Mouse (Mus musculus) limb, embryonic 12.5 days (tissue): ENCODE measurements around the gene Rnf213. TPM values are rescaled to one million over a fixed set of nuclear protein-coding genes. Genes with fewer than 3 reads are reported as not detected.

Source experiments
- ATAC-seq: fragments of 200-750 bp; cut with Nextera tagmentation; 2 replicates; pipeline ENCODE4 v1.8.0; 2017; ENCODE audit warnings: low read depth, moderate TSS enrichment; ENCODE audit not compliant: insufficient number of reproducible peaks, insufficient read depth, low FRiP score, low TSS enrichment
- H3K27ac ChIP-seq: fragments of 300-500 bp; sonication (generic); 2 replicates; pipeline ENCODE4 v1.5.1; 2016; ENCODE audit warnings: mild to moderate bottlenecking, moderate library complexity
- H3K27me3 ChIP-seq: fragments of 300-500 bp; sonication (generic); 2 replicates; pipeline ENCODE4 v1.6.1; 2016; ENCODE audit warnings: mild to moderate bottlenecking, moderate library complexity
- H3K36me3 ChIP-seq: fragments of 300-500 bp; sonication (generic); 2 replicates; pipeline ENCODE4 v1.6.1; 2016; ENCODE audit warnings: mild to moderate bottlenecking, moderate library complexity
- H3K4me1 ChIP-seq: fragments of 300-500 bp; sonication (generic); replicated peaks from 2 replicates; pipeline ENCODE4 v1.6.1; 2016
- H3K4me2 ChIP-seq: fragments of 300-500 bp; sonication (generic); 2 replicates; pipeline ENCODE4 v1.6.1; 2016; ENCODE audit warnings: mild to moderate bottlenecking, moderate library complexity
- H3K4me3 ChIP-seq: fragments of 300-500 bp; sonication (generic); replicated peaks from 2 replicates; pipeline ENCODE4 v1.5.1; 2016; ENCODE audit warnings: mild to moderate bottlenecking
- H3K9ac ChIP-seq: fragments of 300-500 bp; sonication (generic); replicated peaks from 2 replicates; pipeline ENCODE4 v1.6.1; 2016; ENCODE audit warnings: mild to moderate bottlenecking, moderate library complexity
- H3K9me3 ChIP-seq: fragments of 300-500 bp; sonication (generic); 2 replicates; pipeline ENCODE4 v1.6.1; 2016; ENCODE audit warnings: mild to moderate bottlenecking, moderate library complexity
- WGBS: fragments of 180-500 bp; shearing (Covaris S2); methylation state at CpG from one replicate; pipeline ENCODE4 v1.1.7; 2016; 5-methylcytosine and 5-hydroxymethylcytosine counted together
- microRNA counts: library from miRNA; unstranded; fragments of <30 nt; microRNA quantifications from one replicate; lab custom pipeline; 2017
- microRNA-seq: library from miRNA; unstranded; fragments of <30 nt; microRNA quantifications from one replicate; pipeline ENCODE4, GENCODE M21; 2017
- polyA plus RNA-seq: library from polyadenylated mRNA; unstranded; fragments of >200 nt; fragmentation: Nextera tagmentation; extraction: Ambion mirVana; gene quantifications from 2 replicates; pipeline ENCODE4 v1.2.1, GENCODE M21; 2016

Gene Rnf213
- polyA plus RNA-seq, 1 experiment from 2014 or later = 2.6 TPM

- 65% methylated on average over 11 of the region's 11 CpGs for WGBS
- ATAC-seq = no peak
- H3K9ac ChIP-seq = no peak overlapping the region
- 0 out of 2 replicates have a peak, but pooled peaks cover 3% of the 10 kb centered on the region for H3K4me1 ChIP-seq
- peaks cover 10% of the 10 kb centered on the region for H3K27me3 ChIP-seq
- no peaks in the 10 kb centered on the region for H3K36me3 ChIP-seq
- no peak overlapping the region for H3K27ac ChIP-seq
- H3K4me2 ChIP-seq = no peak overlapping the region
- no peaks in the 10 kb centered on the region for H3K9me3 ChIP-seq
- no peak overlapping the region for H3K4me3 ChIP-seq
These were observed 136.0 kb downstream of the Rnf213 start for GRCm38 (mm10) chr11:119528930-119529329.

GRCm38 (mm10) chr11:119532460-119532859 is 139.6 kb downstream of the Rnf213 start:
- peaks cover 15% of the 10 kb centered on the region for H3K27me3 ChIP-seq
- no peaks in the 10 kb centered on the region for H3K4me1 ChIP-seq
- H3K4me2 ChIP-seq = no peak overlapping the region
- WGBS = 73% methylated on average over 8 of the region's 8 CpGs
- no peak overlapping the region for H3K4me3 ChIP-seq
- no peak overlapping the region for H3K9ac ChIP-seq
- no peaks in the 10 kb centered on the region for H3K9me3 ChIP-seq
- no peaks in the 10 kb centered on the region for H3K36me3 ChIP-seq
- ATAC-seq = no peak
- no peak overlapping the region for H3K27ac ChIP-seq

- Histone ChIP-seq H3K4me3 (no peak overlapping the region), H3K9ac (no peak overlapping the region), H3K27ac (no peak overlapping the region), H3K4me1 (no peaks in the 10 kb centered on the region), H3K9me3 (no peaks in the 10 kb centered on the region), H3K36me3 (no peaks in the 10 kb centered on the region), H3K27me3 (peaks cover 15% of the 10 kb centered on the region), H3K4me2 (no peak overlapping the region)
- 62% methylated on average over 7 of the region's 7 CpGs for WGBS
- no peak for ATAC-seq
These were observed 140.8 kb downstream of the Rnf213 start for GRCm38 (mm10) chr11:119533745-119534144.

MicroRNAs within 50 kb of the gene (microRNA counts, 519-probe panel; counts per million panel counts)
- not detected for microRNA mmu-miR-1932 (lab: Ali Mortazavi, UCI)

Small RNA genes within 50 kb of the gene (microRNA-seq; reads per million reads assigned to microRNA genes)
- gene Mir1932 = not detected

Other genes with a start within 250 kb of the Rnf213 start
- gene Tbc1d16, start 164.6 kb upstream of the Rnf213 start, polyA plus RNA-seq = 17.4 and 22.2 TPM in 2 replicates
- gene Ccdc40, start 164.5 kb upstream of the Rnf213 start, polyA plus RNA-seq = 8.7 and 8.8 TPM in 2 replicates
- 39.4 and 43.4 TPM in 2 replicates for gene Gaa, start 125.2 kb upstream of the Rnf213 start, polyA plus RNA-seq
- 390 and 396 TPM in 2 replicates for gene Eif4a3, start 93.0 kb upstream of the Rnf213 start, polyA plus RNA-seq
- gene Card14, start 85.3 kb upstream of the Rnf213 start, polyA plus RNA-seq = 0.27 and 0.56 TPM in 2 replicates
- gene Sgsh, start 37.6 kb upstream of the Rnf213 start, polyA plus RNA-seq = 5.5 and 6.1 TPM in 2 replicates
- 12.2 and 12.4 TPM in 2 replicates for gene Slc26a11, start 37.5 kb upstream of the Rnf213 start, polyA plus RNA-seq
- 21.3 and 21.6 TPM in 2 replicates for gene Endov, start 98.2 kb downstream of the Rnf213 start, polyA plus RNA-seq
- 1.0 and 1.4 TPM in 2 replicates for gene Nptx1, start 154.7 kb downstream of the Rnf213 start, polyA plus RNA-seq
- gene Rptor, start 209.8 kb downstream of the Rnf213 start, polyA plus RNA-seq = 17.7 and 18.6 TPM in 2 replicates